Mouse (Mus musculus) ES-CJ7 (cell line): Measurements from ENCODE around the gene Mylip.

Experiments used
- DNase-seq: peaks from one replicate; pipeline ENCODE4 v3.0.0; 2011; ENCODE audit warnings: low read depth, low spot score

The Mylip gene

DNA sequence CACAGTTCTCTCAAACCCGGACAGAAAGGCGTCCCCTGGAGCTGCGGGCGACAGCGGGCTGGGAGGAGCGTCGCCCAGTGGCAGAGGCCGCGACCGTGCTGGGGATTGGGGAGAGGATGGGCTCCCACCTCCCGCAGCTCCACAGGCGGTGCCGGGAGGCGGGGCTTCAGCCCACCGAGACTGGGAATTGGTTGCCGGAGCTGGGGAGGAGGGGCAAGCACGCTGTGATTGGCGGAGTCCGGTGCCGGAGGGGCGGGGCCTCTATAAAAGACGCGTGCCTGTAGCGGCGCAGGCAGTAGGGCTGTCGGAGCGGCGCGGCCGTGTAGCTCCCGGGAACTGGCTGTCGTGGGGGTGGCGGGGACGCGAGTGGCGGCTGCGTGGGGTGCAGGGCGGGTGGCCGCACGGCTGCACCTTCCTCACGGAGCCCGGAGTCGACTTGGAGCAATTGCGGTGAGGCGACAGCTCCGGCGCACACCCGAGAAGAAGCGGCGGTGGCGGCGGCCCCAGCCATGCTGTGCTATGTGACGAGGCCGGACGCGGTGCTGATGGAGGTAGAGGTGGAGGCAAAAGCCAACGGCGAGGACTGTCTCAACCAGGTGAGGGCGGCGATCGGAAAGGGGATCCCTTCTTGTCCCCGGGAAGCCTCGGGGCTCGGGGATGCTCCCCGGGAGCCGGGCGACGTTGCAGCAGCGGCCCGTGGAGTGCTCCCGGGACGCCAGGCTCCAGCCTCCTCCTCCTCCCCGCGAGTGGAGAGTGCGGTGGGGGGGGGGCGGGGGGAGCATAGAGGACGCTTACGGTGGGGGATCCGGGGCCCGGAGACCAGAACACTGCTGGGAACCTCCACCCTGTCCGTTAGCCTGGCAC lies at the start of gene Mylip:
TSS of gene Mylip (plus strand) at position 295 of the 864 bp plus-strand sequence.
- DNase-seq: peak; percentile 95

DNA sequence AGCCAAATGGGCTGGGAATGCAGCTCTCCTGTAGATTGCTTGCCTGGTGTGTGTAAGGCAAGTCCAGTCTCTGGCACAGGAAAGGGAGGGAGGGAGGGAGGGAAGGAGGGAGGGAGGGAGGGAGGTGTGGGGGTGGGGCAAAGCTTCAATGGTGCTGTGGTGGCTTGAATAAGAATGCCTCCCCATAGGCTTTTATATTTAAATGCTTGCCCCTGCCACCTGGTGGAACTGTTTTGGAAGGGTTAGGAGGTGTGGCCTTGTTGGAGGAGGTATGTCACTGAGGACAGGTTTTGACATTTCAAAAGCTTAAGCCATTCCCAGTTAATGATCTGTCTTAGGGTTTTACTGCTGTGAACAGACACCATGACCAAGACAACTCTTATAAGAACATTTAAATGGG lies 47.6 kb upstream of the Mylip start:
- DNase-seq: peak; percentile 42

- no peak for DNase-seq
Observed at GRCm38 (mm10) chr13:45343541-45343940, 46.0 kb upstream of the Mylip start.

GRCm38 (mm10) chr13:45343966-45344365 lies 45.6 kb upstream of the Mylip start:
- DNase-seq: no peak

DNA sequence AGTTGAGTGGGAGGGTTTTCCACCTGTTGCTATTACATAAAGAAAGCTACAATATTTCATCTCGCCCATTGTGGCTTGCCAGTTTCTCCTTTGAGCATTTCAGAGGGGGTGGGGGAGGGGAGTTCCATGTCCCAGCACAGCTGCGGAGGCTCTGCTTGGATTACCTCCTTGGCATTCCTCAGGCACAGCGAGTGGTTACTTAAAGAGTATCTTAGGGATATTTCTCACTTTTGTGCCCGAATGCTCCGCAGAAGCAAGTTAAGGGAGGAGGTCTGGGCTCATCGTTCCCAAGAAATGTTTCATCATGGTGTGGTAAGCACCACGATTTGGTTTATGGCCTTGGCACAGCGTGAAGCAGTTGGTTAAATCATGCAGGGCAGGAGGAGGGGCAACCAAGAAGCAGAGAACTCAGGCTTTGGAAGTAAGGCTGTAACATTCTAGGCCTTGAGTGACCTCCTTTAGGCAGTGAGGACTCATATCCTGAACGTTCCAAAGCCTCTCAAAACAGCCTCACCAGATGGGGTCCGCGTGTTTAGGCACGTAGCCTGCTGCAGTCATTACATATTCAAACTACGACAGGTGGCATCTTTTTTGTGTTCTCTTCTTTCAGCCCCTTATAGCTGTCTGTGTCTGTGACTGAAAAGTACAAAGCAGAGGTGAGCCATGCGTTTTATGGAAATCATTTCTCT lies 43.9 kb upstream of the Mylip start:
- DNase-seq: peak; percentile 25

DNA sequence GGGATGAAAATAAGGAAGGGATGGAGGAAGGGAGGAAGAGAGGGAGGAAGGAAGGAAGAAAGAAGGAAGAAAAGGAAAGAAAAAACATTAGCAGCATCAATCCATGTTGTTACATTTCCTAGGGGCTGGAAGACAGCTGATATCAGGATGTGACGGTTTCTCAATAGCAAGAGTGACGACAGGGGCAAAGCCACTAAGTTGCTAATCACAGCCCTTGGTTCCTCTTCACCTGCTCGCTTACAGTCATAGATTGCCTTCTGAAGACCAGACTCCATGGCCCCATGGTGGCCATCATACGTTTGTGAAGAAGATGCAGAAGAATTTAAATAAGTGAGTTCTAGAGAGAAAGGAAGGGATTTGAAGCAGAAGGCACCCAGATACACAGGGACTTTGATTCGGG lies 38.1 kb upstream of the Mylip start:
- no peak for DNase-seq

DNA sequence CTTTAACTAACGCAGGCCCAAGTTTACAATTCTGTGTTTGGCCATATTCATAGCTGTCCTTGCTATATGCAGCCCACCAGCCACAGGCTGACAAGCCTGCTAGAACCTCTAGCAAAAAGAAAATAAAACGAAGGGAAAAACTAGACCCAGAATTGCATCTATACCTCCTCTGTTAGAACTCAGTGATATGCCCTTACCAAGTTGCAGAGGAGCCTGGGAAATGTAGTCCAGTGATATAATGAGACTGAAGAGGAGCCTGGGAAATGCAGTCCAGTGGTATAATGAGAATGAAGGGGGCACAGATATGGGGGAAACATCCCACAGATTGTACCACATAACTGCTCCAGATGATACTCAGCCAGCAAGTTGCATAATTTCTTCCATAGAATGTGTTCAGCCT lies 34.7 kb upstream of the Mylip start:
- peak; percentile 28 for DNase-seq

GRCm38 (mm10) chr13:45358208-45358607 lies 31.3 kb upstream of the Mylip start:
- no peak for DNase-seq

DNA sequence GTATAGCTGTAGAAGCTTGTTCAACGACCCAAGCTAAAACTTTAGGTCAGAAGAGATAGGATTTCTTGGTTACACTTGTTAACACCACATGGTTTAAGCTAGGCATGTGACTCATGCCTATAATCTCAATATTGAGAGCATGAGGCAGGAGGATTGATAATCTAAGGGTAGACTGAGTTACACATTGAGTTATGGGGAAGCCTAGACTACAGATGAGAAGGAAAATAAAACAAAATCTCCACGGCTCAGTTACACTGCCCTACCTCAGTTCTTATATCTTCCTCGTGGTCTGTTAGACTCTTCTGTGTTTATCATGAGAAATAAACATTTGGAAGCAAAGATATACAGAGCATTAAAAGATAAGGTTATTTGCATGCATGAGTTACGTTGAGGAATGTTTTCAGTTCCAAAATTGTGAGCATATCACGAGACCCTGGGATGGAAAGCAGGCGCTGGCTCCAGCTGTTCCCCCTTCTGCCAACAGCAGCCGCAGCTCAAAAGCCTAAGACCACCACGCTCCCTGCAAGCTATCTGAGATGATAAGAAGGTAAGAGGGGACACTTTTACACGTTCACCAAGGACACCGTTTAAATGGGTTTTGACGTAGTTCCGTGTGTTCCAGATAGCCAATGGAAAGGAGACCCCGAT lies 30.7 kb upstream of the Mylip start:
- DNase-seq: no peak

DNA sequence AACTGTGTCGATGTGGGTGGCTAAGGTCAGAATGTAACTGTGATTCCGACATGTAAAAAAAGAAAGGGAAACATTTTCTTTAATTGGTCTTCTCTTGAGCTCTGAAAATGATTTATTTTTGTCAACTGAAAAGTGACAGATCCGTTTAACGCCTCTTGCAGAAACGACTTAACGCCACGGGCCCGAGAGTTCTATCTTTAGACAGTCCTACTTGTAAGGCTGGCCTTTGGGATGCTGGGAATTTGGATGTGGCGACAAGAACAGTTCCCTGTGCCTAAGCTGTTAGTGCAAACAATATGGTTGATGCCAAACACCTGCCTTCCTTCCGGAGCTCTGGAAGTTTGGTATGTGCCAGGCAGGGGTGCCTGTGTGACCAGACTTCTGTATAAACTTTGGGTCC lies 23.8 kb upstream of the Mylip start:
- DNase-seq: no peak

- DNase-seq: no peak
Observed at GRCm38 (mm10) chr13:45371673-45372072, 17.9 kb upstream of the Mylip start.

DNA sequence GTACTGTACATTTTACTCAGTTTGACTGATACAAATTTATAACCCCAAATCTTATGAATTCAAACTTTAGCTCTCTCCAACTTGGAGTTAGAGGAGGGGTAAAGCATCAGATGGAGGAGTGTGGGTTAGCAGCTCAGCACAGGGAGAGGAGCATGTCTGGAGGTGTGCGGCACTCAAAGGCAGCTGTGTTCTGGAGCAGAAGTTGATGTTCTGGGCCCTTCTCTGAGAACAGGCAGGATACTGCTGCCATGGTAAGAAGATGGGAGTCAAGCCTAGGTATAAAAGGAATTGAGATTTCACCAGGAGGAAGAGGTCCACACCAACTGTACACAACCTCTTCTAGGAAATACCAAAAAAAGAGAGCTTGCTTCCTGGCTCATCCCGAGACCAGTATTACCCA lies 17.1 kb upstream of the Mylip start:
- DNase-seq: no peak

DNA sequence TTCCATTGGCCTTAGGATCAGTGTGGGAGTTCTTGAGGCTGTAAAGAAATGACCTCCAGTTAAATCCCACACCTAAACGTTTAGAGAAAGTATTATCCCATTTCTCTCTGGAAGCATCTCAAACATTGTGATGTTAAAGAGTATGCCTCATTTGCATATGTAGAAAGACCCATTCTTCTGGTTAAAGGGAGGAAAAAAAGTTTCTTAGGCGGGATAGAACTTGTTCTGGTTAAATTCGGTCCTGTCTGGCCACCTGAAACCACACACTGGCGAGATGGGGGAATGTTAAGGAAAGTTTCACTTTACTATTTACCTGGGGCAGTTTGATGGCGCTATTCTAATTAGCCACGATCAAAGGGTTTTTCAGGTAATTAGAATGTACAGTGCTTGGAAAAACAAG lies 14.7 kb upstream of the Mylip start:
- DNase-seq: peak; percentile 88

- DNase-seq: no peak
Observed at GRCm38 (mm10) chr13:45382208-45382607, 7.3 kb upstream of the Mylip start.

GRCm38 (mm10) chr13:45384636-45385035 lies 4.9 kb upstream of the Mylip start:
- no peak for DNase-seq

DNA sequence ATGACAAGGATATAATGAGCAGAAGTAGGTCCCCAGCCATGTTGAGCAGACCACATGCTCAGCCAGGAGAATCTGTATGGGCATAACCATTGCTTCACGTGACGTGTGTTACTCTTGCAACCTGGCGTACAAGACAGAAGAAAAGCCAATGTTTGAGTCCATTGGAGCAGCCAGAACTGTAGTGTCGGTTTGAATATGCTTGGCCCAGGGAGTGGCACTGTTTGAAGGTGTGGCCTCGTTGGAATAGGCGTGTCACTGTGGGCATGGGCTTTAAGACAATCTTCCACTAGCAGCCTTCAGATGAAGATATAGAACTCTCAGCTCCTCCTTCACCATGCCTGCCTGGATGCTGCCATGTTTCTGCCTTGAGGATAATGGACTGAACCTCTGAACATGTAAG lies 4.0 kb upstream of the Mylip start:
- DNase-seq: no peak

- DNase-seq: no peak
Observed at GRCm38 (mm10) chr13:45386253-45386652, 3.3 kb upstream of the Mylip start.

DNA sequence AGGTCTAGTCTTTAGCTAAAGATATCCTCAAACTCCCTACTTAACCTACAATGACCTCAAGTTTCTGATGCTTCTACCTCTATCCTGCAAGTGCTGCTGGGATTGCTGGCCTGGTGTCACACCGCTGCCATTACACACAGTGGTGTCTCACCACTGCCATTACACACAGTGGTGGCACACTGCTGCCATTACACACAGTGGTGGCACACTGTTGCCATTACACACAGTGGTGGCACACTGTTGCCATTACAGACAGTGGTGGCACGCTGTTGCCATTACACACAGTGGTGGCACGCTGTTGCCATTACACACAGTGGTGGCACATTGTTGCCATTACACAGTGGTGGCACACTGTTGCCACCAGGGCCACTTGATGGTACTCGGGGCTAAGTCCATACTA lies 2.3 kb upstream of the Mylip start:
- peak; percentile 21 for DNase-seq

GRCm38 (mm10) chr13:45388254-45388805 lies 1.2 kb upstream of the Mylip start:
- DNase-seq: no peak

DNA sequence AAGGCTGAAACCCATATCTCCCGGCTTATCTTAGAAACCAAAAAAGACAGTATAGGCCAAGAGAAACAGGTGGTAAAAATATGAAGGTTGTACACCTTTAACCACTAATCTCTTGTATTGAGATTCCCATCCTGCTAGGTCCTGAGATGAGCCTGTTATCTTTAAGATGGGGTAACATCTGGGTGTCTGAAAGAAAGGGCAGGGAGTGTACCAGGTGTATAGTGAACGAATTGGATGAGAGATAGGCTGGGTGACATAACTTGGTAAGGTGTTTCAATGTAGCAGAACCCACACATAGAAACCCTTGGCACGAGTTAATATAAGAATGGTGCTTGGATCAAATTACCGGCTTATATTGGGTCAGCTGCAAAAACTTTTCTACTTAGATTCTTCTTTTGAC lies 653 bp upstream of the Mylip start:
- no peak for DNase-seq

- no peak for DNase-seq
Observed at GRCm38 (mm10) chr13:45390312-45390961, 895 bp downstream of the Mylip start.
